Mouse (Mus musculus) layer of hippocampus, postnatal 25 days (tissue): ENCODE data around the gene Acot4. TPM values are rescaled to one million over a fixed set of nuclear protein-coding genes. Genes with fewer than 3 reads are reported as not detected.
"Not testable (repeated sequence)": the region's sequence is repeated elsewhere in the genome, so short reads cannot be mapped to it uniquely, and the experiment has no call there.

Source experiments
- DNase-seq, 2 experiments: peaks; one replicate each; pipeline ENCODE4 v3.0.0; 2022; ENCODE audit warnings: mixed read lengths in 2 of 2, low spot score in 1 of 2; ENCODE audit errors: extremely low spot score in 1 of 2
- total RNA-seq, 2 experiments: library from RNA; stranded (reverse); gene quantifications; 2 replicates each; pipeline ENCODE4 v1.2.3; 2021

The Acot4 gene
- total RNA-seq, result 1 to 10 TPM; 2.5 to 4.0 TPM

DNA sequence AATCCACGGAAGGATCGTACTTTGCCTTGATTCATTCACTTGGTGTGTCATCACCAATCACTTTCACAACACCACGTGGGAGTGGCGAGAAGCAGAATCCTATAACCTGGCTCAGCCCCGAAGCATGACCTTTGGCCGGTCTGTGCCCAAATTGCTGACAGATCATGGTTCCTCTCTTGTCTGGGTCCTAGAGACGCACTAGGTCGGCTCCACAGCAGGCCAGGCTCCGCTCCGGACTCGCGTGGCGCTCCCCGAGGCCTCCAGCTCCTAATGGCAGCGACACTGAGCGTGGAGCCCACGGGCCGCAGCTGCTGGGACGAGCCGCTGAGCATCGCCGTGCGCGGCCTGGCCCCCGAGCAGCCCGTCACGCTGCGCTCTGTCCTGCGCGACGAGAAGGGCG is at the start of gene Acot4:
Acot4 (plus strand) TSS at position 139 of the 400 bp plus-strand sequence.
- peak in 1 of 2 experiments; percentile 32 for DNase-seq

- no peak for DNase-seq
Measured at GRCm38 (mm10) chr12:83988483-83988882, 49.7 kb upstream of the Acot4 start.

GRCm38 (mm10) chr12:83989378-83989777 is 48.8 kb upstream of the Acot4 start:
- DNase-seq, result no peak

- no peak for DNase-seq
Measured at GRCm38 (mm10) chr12:83997221-83997620, 41.0 kb upstream of the Acot4 start.

DNA sequence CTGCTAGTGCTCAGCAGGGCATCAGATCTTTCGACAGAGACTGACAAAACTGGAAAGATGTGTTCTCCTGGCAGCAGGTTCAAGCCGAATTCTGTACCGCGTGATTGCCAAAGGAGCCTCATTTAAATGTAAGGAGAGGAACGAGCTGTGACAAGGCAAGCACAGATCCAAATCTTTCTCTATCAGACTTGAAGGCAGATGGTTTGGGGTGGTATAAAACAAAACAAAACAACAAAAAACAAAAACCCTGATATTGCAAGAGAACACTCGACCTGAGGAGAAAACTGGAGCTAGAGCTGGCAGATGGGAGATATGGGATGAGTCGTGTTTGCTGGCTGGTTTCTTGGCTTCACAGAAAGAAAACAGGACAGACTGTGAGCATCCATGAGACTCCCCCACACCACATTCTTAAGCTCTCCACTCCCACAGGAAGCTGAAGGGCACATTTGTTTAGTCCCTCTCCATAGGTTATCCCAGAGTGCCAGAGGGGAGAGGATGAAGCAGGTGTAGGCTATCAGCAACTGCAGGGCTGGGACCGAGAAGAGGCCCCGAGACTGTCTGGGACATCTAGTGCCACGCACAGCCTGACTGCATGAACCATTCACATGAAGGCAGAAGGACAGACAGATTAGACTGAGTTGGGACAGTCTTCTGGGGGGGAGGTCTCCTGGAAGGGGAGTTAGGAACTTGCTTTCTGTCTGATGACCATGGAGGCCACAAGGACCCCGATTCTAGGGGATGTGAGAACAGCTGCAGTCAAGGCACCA is 39.7 kb upstream of the Acot4 start:
- no peak for DNase-seq

DNA sequence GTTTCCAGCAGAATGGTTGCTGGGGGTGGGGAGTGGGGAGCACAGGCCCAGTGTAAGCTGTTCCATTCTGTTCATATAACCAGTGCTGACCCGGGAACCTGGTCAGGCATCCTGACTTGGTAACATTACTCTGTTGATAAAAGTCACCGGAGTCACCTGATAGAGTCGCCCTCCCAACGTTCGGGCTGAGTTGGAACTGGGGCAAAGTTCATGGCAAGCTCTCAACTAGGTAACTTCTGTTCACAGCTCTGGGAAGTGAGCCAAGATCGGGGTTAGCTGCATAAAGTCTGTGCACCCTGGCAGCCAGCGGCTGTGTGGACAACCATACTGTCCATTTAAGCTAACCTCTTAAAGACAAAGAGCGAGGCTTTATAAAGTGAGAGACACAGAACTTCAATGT is 38.9 kb upstream of the Acot4 start:
- not testable (repeated sequence) for DNase-seq

GRCm38 (mm10) chr12:84000418-84000817 is 37.8 kb upstream of the Acot4 start:
- DNase-seq, result no peak

- no peak for DNase-seq
Measured at GRCm38 (mm10) chr12:84003866-84004265, 34.3 kb upstream of the Acot4 start.

GRCm38 (mm10) chr12:84008251-84008650 is 29.9 kb upstream of the Acot4 start:
- no peak for DNase-seq

DNA sequence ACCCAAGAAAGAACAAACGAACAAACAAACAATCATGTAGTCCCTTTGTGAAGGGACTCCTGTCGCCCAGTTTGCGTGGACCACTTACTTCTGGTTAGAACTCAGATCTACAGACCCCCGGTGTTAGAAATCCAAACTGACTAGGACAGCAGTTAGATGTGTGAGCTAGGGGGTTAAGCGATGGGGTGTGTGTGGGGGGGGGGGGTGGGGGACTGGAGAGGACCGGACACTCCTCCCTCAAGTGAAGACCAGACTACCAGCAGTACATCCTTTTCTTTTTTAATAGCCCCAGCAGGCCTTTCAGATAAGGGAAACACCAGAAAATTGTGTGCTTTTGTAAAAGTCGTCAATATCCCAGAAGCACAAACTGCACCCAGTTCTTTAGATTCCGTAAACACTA is 29.4 kb upstream of the Acot4 start:
- no peak for DNase-seq

GRCm38 (mm10) chr12:84009171-84009965 is 28.8 kb upstream of the Acot4 start, which contains the start of gene Acot1:
Gene Acot1, plus strand, starts transcription at chr12:84009490.
- DNase-seq, result peak in 1 of 2 experiments; percentile 42

DNA sequence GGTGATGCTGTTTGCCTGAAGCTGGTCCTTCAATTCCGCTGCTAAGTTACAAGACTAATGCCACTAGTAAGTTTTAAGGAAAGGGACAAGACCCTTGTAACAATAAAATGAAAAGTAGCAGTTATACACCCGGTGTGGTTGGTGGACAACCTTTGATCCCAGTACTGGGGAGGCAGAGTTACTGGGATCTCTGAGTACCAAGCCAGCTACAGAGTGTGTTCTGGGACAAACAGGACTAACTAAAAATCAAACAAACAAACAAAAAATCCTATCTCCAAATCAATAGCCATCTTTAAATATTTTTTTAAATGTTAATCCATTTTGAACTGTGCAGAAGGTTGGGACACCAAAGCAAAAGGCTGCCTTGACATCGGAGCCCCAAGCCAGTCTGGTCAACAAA is 28.0 kb upstream of the Acot4 start:
- no peak for DNase-seq

DNA sequence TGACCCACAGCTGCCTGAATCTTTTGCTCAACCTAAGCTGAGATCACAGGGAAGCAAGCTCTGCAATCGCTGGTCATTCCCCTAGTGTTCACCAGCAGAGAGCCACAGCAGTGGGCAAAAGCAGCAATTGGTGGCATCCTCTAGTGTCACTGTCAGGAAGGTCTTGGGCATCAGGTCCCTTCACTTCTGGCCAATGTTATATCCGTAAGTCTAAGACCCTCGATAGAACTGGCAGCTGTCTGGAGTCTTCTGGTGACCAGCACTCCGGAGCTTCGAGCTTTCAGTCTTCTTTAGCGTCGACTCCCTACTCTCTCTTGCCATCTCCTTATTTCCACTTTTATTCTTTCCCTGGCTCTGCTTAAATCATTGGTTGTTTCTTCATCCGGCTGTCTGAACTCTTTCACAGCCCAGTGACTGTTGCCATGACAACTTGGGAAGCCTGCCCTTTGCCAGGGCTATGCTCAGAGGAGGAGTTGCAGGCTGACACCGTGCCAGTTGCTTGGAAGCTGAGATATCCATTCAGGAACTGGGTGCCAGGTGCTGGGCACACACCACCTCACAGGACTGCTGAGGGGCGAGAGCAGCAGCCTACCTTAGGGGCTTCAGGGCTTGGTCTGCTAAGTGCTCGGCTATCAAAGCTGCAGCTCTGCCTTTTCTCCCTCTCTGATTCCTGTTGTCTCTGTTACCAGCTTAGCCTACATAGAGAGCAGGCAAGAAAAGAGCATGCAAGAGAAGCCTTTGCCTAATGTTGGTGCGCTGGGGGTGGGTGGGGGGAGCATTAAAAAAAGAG is 26.7 kb upstream of the Acot4 start:
- DNase-seq, result peak in 1 of 2 experiments; percentile 55

- no peak for DNase-seq
Measured at GRCm38 (mm10) chr12:84013130-84013529, 25.0 kb upstream of the Acot4 start.

GRCm38 (mm10) chr12:84013701-84014100 is 24.5 kb upstream of the Acot4 start:
- no peak for DNase-seq

DNA sequence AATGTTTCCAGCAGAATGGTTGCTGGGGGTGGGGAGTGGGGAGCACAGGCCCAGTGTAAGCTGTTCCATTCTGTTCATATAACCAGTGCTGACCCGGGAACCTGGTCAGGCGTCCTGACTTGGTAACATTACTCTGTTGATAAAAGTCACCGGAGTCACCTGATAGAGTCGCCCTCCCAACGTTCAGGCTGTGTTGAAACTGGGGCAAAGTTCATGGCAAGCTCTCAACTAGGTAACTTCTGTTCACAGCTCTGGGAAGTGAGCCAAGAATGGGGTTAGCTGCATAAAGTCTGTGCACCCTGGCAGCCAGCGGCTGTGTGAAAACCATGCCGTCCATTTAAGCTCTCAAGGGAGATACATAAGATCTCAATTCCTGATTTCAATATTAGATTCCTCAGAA is 17.7 kb upstream of the Acot4 start:
- not testable (repeated sequence) for DNase-seq

DNA sequence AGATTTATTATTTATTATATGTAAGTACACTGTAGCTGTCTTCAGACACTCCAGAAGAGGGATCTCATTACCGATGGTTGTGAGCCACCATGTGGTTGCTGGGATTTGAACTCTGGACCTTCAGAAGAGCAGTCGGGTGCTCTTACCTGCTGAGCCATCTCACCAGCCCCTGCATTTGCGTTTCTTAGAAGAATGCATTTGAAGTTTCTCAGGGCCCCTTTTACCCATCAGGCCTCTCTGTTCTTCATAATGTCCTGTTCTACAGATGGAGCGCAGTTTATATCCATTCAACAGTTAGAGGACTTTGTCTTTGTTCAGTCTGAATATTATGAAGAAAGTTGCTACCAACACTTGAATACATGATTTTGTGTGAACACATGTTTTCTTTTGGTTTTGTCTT is 15.9 kb upstream of the Acot4 start:
- not testable (repeated sequence) for DNase-seq

- no peak for DNase-seq
Measured at GRCm38 (mm10) chr12:84023052-84023745, 15.0 kb upstream of the Acot4 start.

DNA sequence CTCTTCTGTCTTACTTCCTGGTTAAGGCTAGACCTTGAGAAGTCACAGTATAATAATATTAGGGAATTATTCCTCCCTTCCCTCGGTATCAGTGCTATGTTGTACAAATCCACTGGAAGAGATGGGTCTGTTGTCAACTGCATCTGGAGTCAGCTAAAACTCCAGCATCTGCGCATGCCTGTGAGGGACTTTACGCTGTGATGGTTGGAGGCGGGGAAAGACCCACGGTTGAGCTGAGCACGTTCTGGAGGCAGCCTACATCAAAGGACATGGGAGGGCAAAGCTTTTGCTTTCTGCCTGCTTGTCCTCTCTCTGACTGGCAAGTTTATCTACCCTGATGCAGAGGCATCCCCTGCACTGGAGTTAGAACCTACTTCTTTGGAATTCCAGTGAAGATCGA is 12.3 kb upstream of the Acot4 start:
- DNase-seq, result no peak

DNA sequence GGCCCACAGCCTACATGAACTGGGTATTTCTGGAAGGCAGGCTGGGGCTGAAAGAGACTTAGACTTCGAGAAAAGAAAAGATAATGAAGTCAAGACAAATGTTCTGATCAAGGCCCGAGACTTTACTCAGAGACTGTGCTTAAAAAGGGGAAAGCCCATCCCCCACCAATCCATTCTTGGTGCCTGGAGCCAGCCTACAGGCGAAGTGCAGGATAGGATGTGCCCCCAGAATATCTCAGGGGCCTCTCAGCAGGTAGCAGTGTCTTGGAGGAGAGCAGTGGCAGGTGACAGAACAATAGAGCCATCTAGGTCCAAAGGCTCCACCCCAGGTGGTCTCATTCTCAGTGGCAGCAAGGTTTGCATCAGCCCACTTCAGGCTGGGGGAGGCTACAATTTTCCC is 9.9 kb upstream of the Acot4 start:
- not testable (repeated sequence) for DNase-seq
